In genomic region chr2:79259326-79259725, GRCm38 (mm10) we compare ENCODE assay signal across 12 mouse cellular contexts. TPM values are rescaled to one million over a fixed set of nuclear protein-coding genes. Genes with fewer than 3 reads are reported as not detected.
DNase-seq lines count a peak whose midpoint lies in the region; ATAC-seq and TF ChIP-seq lines count a peak whose summit lies in the region.
"Had no signal": no experiment of that assay in that cellular context is flagged by ENCODE, and none has a peak within 500 bp of the region (broad histone marks: within the 10 kb centered on the region; RNA-seq: fewer than 3 reads in every experiment).

No protein-coding gene starts in this region.

- H3K9me3 ChIP-seq in stomach, embryonic 14.5 days (ENCODE audit: control insufficient read depth, low read depth, low read length) = no peaks in the 10 kb centered on the region
- no peaks in the 10 kb centered on the region for H3K9me3 ChIP-seq in stomach, postnatal 0 days (ENCODE audit: control insufficient read depth, low read length)
- H3K9me3 ChIP-seq: embryonic facial prominence, embryonic 13.5 days had no signal

- no peaks in the 10 kb centered on the region for H3K27me3 ChIP-seq in stomach, embryonic 14.5 days (ENCODE audit: control insufficient read depth, insufficient read depth, low read length)
- H3K27me3 ChIP-seq in stomach, postnatal 0 days (ENCODE audit: control insufficient read depth, insufficient read depth, low read length) = no peaks in the 10 kb centered on the region
- H3K27me3 ChIP-seq: embryonic facial prominence, embryonic 13.5 days had no signal

- no peak overlapping the region for H3K4me2 ChIP-seq in stomach, embryonic 14.5 days (replicated peaks; ENCODE audit: low read depth, low read length)
- no peak overlapping the region for H3K4me2 ChIP-seq in stomach, postnatal 0 days (replicated peaks; ENCODE audit: low read depth)
- H3K4me2 ChIP-seq: embryonic facial prominence, embryonic 13.5 days had no signal

- peak; percentile 51; the same call in 1 of the 2 replicates for ATAC-seq in stomach, embryonic 14.5 days (ENCODE audit: insufficient number of reproducible peaks, insufficient read depth, low FRiP score, low read depth)
- ATAC-seq in stomach, postnatal 0 days (ENCODE audit: low FRiP score, low TSS enrichment) = no peak

- no peak overlapping the region for H3K27ac ChIP-seq in stomach, embryonic 14.5 days (ENCODE audit: low read length)
- H3K27ac ChIP-seq in stomach, postnatal 0 days (replicated peaks) = no peak overlapping the region
- H3K27ac ChIP-seq in gastrocnemius, adult 2 months = no peak overlapping the region; the same call in 1 of the 2 replicates
- H3K27ac ChIP-seq: embryonic facial prominence, embryonic 13.5 days; left cerebral cortex, adult 2 months had no signal

- peaks cover 5% of the 10 kb centered on the region; the same call in 1 of the 2 replicates for H3K4me1 ChIP-seq in stomach, embryonic 14.5 days (ENCODE audit: control insufficient read depth, insufficient read depth, low read length)
- peaks cover 2% of the 10 kb centered on the region; the same call in 1 of the 2 replicates for H3K4me1 ChIP-seq in stomach, postnatal 0 days (replicated peaks; ENCODE audit: control insufficient read depth, insufficient read depth)

- DNase-seq in stomach, postnatal 0 days (ENCODE audit: low spot score) = no peak
- DNase-seq in liver = peak; percentile 69
- DNase-seq in spleen, adult 12 weeks (ENCODE audit: low spot score) = peak; percentile 57
- DNase-seq in gastrocnemius, adult 2 months = no peak
- DNase-seq in frontal cortex, postnatal 25 days (ENCODE audit: low spot score in 2 of 2) = no peak
- no peak for DNase-seq in right cerebral cortex, postnatal 14 days
- DNase-seq in left cerebral cortex, postnatal 14 days (ENCODE audit: low spot score in 2 of 2) = no peak
- DNase-seq: gastrocnemius, postnatal 36 days; kidney, adult 11 months had no signal

- intact Hi-C loops in gastrocnemius, adult 2 months (cut with DNase I) = loop anchor here (10.0 kb wide), 1 partner anchor 175 kb away; no protein-coding TSS in a partner anchor
- intact Hi-C loops in left cerebral cortex, postnatal 14 days (cut with DNase I) = loop anchor here (5.0 to 10.0 kb wide), 2 partner anchors 302 to 1215 kb away; no protein-coding TSS in a partner anchor

- H3K4me3 ChIP-seq in stomach, embryonic 14.5 days (ENCODE audit: low read depth, low read length) = no peak overlapping the region
- no peak overlapping the region for H3K4me3 ChIP-seq in stomach, postnatal 0 days (ENCODE audit: low read depth, low read length)
- H3K4me3 ChIP-seq in gastrocnemius, adult 2 months = no peak overlapping the region
- H3K4me3 ChIP-seq: embryonic facial prominence, embryonic 13.5 days; left cerebral cortex, adult 2 months had no signal

- no peaks in the 10 kb centered on the region for H3K36me3 ChIP-seq in stomach, embryonic 14.5 days (ENCODE audit: control insufficient read depth, insufficient read depth, low read length)
- no peaks in the 10 kb centered on the region for H3K36me3 ChIP-seq in stomach, postnatal 0 days (ENCODE audit: control insufficient read depth, insufficient read depth, low read length)
- H3K36me3 ChIP-seq: embryonic facial prominence, embryonic 13.5 days had no signal

- no peak overlapping the region for H3K9ac ChIP-seq in stomach, embryonic 14.5 days (replicated peaks; ENCODE audit: low read depth, low read length)
- H3K9ac ChIP-seq in stomach, postnatal 0 days (ENCODE audit: low read length) = no peak overlapping the region
- H3K9ac ChIP-seq: embryonic facial prominence, embryonic 13.5 days had no signal

- no peak for TF ChIP-seq EP300 in stomach, postnatal 0 days (optimal IDR thresholded peaks at IDR 0.05)

- no peak for TF ChIP-seq CTCF in stomach, postnatal 0 days (IDR thresholded peaks at IDR 0.05; ENCODE audit: low read depth)
- TF ChIP-seq CTCF in gastrocnemius, adult 2 months (IDR thresholded peaks at IDR 0.05) = no peak

- 74% methylated on average over 4 of the region's 4 CpGs for WGBS in stomach, embryonic 14.5 days
- WGBS in stomach, postnatal 0 days = 67% methylated on average over 4 of the region's 4 CpGs

RNA-seq across cellular contexts. Expression of gene Itga4, which starts 4.1 kb away (rescaled TPM):
- polyA plus RNA-seq in stomach, embryonic 14.5 days (2014; fragmentation: Nextera tagmentation; extraction: Ambion mirVana) = 5.8 TPM in 2 replicates
- polyA plus RNA-seq in stomach, postnatal 0 days (2015; fragmentation: Nextera tagmentation; extraction: Ambion mirVana) = 1.3 TPM in 2 replicates
- total RNA-seq in gastrocnemius, adult 2 months (2021) = 1 to 10 TPM; 2.8 to 3.4 TPM
- 10 to 100 TPM; 13.1 to 13.5 TPM for total RNA-seq in left cerebral cortex, postnatal 14 days (2021)

Comparison
In these comparisons a context has a peak if more than half of its experiments do, and no peak if none do; other contexts are left out.
1. DNase-seq: peak in liver (single experiment) and spleen, adult 12 weeks (single experiment); none in stomach, postnatal 0 days (single experiment), gastrocnemius, adult 2 months (single experiment), frontal cortex, postnatal 25 days (0 of 2), right cerebral cortex, postnatal 14 days (single experiment) and left cerebral cortex, postnatal 14 days (0 of 2).